Mouse (Mus musculus): ENCODE measurements around the gene Hoxa7.

DNA sequence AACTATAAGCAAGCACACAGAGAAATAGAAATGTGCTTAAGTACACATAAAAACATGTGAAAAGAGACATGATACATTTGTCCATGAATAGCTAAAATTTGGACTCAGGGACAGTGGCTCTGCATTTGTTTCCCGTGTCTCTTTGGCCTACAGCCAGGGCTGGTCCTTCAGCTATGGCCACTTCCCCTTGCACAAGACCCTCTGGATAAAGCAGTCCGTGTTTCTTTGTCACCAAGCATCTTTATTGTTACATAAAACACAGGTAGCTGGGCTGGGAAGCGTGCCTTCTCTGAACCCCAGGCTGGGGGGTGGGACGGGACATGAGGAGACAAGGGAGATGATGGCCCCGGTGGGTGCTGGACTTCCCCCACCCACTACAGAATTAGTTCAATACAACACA, 7.4 kb downstream of the Hoxa7 start:
- no peak for TF ChIP-seq CTCF (IDR thresholded peaks at IDR 0.05; ENCODE audit: insufficient read depth, low read depth, low read length)
- no peak for TF ChIP-seq POLR2A (IDR thresholded peaks at IDR 0.05; ENCODE audit: insufficient read depth, low read depth, low read length)
